Mouse (Mus musculus): Measurements from ENCODE around the gene Fezf2.

The Fezf2 gene

DNA sequence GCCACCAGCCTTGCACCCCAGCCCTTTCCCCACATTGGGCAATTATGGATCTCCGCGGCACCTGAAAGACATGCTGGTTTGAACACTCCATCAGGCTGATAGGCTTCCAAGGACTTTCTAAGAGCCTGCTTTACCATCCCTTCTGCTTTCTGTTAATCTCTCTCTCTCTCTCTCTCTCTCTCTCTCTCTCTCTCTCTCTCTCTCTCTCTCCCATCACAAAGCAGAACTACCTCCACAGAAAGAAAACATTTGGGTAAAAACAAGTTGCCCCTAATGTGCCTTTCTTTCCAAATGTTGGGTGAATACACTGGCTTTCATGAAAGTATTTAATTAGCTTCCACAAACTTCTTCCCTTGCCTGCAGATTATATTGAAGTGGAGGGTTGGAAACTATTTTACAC lies at the start of gene Fezf2:
Fezf2 (minus strand) TSS at position 101 of the 400 bp plus-strand sequence.
- DNase-seq (ENCODE audit: low read depth, low spot score): no peak

GRCm38 (mm10) chr14:12397561-12397960 lies 49.6 kb upstream of the Fezf2 start:
- DNase-seq (ENCODE audit: low read depth, low spot score): no peak

GRCm38 (mm10) chr14:12394318-12394717 lies 46.3 kb upstream of the Fezf2 start:
- DNase-seq (ENCODE audit: low read depth, low spot score): no peak

GRCm38 (mm10) chr14:12393271-12393861 lies 45.4 kb upstream of the Fezf2 start:
- DNase-seq (ENCODE audit: low read depth, low spot score): no peak

DNA sequence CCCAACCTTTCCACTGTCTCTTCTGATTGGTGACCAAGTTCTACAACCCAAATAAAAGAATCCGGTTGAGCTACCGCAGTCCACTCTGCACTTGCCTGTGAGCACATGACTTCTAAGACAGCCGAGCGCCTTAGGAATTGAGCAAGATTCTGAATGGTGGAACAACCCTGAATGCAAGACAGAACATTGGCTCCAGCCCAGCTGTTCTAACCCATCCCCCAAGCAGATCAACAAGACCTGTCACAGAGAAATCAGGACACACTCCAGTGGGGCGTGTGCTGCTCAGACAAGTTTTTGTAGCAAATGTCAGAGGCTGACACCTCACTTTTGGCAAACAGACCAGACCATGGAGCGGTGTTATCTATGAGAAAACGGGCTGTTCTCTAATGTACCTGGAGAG lies 43.2 kb upstream of the Fezf2 start:
- no peak for DNase-seq (ENCODE audit: low read depth, low spot score)

DNA sequence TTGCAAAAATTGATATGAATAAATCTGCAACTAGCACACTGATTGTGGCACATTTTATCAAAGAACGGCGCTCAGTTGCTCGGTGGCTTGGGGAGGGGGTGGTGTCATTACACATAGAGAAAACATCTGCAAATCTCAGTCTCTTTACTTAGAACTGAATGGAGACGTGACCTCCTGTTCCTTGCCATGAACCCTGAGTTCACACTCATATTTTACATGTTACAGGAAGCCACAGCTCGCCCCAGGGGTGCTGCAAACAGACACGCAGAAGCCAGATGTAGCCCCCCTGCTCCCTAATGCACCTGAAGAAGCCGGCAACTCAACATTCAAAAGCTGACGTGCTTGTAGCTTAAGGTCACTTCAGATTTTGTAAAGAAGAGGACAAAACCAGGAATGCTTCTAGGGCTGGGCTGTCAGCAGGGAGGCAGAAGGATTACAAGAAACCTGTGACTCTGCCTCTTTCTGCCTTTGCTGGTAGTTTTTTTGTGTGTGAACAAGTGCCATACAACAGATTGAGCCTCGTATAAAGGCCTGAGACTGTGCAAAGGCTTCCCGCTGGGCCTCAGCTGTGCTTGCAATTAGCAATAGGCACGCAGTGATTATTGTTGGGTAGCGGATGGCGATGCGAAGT lies 40.9 kb upstream of the Fezf2 start:
- no peak for DNase-seq (ENCODE audit: low read depth, low spot score)

DNA sequence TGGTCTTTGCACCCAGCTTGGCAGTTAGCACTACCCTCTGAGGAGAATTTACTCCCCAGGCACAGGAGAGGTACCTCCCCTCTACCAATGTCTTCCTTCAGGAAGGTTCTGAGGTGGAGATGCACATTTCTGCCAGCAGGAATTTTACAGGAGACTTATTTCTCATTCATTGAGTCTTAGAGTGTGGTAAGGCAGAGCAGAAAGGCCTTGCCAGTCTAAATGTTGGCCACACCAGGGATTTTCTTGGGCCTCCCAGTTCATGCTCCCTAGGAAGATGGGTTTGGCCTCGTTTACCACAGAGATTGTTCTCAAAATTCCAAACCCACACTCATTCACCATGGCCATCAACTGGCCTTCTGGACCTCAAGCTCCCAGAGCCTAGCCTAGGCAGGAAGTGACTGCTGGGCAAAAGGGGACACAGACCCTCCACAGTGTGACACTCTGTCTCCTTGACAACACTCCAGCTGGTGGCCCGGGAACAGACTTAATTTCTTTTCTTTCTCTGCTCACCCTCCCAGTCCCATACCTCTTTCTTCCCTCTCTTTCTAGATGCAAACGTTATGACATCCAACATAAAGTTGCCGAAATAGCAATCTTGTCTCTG lies 40.3 kb upstream of the Fezf2 start:
- no peak for DNase-seq (ENCODE audit: low read depth, low spot score)

GRCm38 (mm10) chr14:12387176-12387575 lies 39.2 kb upstream of the Fezf2 start:
- DNase-seq (ENCODE audit: low read depth, low spot score): no peak

DNA sequence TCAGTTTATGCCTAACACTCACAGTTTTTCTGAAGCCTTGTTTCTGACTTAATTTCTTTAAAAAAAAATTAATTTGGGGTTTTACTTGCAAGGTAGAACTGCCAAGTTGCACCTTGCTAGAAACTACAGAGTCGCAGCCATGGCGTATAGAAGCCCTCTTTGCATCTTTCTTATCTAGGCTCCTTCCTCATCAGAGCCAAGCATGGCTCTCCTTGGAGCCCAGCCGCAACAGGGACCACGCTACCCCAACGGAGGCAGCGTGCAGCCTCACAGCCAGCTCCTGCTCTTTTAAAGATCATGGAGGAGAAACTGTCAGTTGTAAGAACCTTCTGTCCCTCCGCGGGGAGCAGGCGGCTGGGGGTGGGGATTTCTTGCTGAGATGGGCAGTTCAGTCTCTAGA lies 29.9 kb upstream of the Fezf2 start:
- no peak for DNase-seq (ENCODE audit: low read depth, low spot score)

DNA sequence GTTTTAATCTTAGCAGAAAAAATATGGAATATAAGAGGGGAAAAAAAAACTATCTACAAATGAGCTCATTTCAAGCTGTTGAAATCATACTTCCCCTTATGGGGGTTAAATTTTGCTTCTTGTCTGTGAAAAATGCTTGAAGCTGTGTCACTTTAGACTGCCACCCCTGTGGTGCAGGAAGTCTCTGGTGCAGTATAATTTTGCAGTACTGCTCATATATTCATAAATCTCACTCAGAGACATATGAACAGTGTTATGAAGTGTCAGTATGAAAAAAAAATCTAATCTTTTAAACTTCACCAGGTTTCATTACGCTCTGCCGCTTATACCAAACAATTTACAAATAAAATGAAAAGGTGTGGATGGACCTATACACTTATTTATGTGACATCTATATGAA lies 29.3 kb upstream of the Fezf2 start:
- DNase-seq (ENCODE audit: low read depth, low spot score): no peak

GRCm38 (mm10) chr14:12375451-12375850 lies 27.5 kb upstream of the Fezf2 start:
- no peak for DNase-seq (ENCODE audit: low read depth, low spot score)

- DNase-seq (ENCODE audit: low read depth, low spot score): no peak
Observed at GRCm38 (mm10) chr14:12350271-12350916, 2.4 kb upstream of the Fezf2 start.

DNA sequence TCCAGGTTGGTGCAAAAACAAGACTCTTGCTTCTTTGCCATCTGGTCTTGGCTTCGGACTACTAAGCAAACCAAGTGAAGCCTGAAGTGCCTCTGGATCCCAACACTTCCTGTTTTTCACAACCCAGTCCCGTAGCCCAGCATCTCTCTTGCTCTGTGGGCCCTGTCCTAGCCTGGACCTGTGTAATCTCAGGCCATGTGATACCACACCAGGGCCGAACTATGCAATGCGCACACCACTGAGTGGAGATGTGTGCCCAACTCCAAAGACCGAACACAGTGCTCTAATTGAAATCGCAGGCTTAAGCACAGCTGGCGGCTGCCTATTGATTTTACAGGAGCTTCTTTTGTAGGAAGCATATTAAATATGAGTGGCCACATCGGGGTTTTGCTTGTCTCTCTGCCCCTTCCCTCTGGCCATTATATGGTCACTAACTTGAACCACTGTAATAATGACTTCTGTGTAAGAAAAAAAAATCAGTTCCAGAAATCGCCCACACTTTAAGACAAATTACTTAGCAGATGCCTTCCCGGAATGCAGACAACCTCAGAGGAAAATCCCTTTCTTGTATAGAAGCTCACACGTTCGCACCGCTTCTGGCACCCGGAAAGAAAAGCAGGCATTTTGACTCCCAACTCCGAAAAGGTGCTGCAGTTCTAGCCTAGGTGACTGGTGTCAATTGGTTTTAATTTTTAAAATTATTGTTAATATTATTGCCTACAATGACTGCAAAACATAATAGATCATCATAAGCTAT lies 1.5 kb upstream of the Fezf2 start:
- no peak for DNase-seq (ENCODE audit: low read depth, low spot score)

DNA sequence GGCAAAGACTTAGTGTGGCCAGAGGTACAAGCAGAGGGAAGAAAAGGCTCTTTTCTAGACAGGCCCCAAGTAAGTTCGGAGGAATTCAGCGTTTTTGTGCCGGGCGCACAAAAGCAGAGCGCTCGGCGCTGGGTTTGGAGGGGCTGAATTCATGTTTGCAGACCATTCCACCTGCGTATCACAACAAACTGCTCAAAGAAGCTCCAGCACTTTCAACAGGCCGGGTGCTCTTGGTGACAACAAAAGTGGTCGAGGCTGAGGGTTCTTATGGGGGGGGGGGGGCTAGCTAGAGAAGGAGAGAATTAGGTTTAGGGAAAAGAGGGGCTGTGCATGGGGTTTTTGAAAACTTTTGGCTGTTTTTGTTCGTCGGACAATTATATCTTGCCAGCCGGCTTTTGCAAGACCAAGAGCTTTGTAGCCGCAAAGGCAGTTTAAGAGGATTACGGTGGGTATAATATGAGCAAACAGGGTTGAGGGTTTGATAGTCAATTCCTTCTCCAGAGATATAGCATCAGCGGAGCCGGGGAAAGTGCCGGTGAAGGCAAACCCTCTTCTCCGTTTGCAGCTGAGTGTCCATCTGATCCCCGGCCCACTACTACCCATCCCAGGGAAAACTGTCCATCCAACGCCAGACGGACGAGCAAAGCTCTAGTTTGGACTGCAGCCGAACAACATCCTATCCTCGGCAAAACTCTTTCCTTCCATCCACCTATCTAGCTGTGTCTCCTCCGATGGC lies 956 bp downstream of the Fezf2 start:
- no peak for DNase-seq (ENCODE audit: low read depth, low spot score)

DNA sequence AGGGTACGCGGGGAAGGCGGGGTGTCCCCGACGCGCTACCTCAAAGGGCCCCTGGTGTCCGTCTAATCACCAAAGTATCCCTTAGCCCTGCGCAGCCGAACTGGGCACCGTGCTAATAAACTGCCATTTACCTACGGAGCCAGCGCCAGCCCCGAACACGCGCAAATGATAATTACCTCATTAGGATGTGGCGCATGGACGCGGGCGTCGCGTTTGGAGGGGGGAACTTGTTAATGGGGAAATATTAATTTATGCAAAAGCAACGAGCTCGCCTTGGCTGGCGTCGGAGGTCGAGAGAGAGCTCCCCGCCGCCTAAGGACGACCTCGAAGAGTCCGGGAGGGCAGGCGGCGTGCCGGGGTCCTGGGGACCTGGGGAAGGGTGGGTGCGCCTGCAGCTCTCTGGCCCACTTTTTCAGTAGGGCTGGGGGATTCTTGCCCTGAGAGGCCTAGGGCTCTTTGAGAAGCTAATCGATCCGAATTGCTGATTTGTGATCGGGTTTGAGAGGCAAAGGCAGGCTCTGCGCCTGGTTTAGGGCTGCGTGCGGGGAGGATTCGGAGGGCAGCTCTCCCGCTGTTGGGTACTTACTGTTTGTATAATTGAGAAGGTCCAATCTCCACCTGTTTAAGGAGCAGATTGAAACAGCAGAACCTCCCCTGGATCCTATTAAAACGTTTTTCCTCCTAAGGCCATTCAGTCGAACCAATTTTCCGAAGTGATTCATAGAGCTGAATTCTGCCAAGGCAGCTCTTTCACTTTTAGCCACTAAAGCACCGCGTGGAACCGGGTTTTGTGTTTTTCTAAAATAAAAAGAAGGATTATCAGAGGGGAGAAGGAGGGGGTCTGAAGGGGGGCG lies 1.8 kb downstream of the Fezf2 start:
- no peak for DNase-seq (ENCODE audit: low read depth, low spot score)

DNA sequence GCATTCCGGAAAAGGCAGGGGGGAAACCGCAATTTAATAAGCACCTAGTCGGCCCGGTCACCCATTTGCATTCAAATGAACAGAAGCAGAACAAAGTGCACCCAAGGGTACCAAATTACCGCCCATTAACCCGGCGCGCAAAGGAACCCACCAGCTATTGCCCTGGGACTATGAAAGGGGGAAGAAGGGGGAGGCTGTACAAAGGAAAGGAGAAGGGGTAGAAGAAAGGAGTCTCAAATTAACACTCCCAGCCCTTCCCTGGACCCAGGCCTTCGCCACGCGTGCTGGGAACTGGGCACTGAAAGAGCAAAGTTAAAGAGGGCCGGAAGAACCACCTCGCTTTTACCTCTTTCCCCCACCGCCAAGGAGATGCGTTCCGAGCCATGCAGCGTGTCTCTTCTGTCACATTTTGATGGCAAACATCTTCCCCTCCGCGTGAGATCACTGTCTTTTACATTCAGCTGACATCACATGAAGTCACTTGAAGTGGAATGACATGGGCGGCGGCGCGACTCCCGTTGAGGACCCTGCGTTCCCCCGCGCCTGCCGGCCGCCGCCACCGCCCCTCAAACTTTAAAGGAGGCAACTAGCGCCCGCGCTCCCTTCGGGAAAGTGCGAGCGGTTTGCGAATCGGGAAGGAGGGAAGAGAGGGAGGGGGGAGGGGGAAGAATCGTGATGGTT lies 2.6 kb downstream of the Fezf2 start:
- DNase-seq (ENCODE audit: low read depth, low spot score): no peak

- no peak for DNase-seq (ENCODE audit: low read depth, low spot score)
Observed at GRCm38 (mm10) chr14:12344746-12345240, 3.2 kb downstream of the Fezf2 start.

DNA sequence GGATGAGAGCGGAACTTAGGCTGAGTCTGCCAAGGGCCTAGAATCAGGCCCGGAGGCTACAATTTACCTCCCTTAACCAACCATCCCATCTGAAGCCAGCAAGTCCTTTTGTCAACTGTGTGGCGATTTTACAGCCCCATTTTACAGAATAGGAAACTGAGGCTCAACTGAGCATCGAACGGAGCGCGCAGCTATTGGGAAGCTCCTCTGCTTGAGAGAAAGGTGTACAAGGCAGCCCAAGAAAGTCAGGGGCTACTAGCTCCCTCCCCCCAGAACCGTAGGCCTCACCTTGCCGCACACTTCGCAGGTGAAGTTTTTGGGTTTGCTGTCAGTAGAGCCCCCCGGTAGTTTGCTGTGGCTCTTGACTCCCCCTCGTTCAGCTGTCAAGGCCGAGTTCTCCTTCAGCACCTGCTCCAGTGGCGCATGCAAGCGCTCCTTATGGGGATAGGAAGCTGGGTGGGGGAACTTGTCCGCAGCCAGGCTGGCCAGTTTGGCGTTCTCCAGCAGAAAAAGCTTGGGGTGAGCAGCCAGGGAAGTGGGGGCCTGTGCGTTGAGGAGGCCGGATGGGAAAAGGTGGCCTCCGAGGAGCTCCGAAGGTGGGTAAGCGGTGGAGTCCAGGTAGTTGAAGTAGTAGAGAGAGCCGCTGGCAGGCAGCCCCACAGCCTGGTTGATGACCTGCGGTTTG lies 3.8 kb downstream of the Fezf2 start:
- no peak for DNase-seq (ENCODE audit: low read depth, low spot score)

GRCm38 (mm10) chr14:12343451-12343941 lies 4.5 kb downstream of the Fezf2 start:
- DNase-seq (ENCODE audit: low read depth, low spot score): no peak

All from 3T3-L1 (cell line).